Mouse (Mus musculus): Measurements from ENCODE around the gene Txndc17. TPM values are rescaled to one million over a fixed set of nuclear protein-coding genes. Genes with fewer than 3 reads are reported as not detected.
"Not testable (repeated sequence)": the region's sequence is repeated elsewhere in the genome, so short reads cannot be mapped to it uniquely, and the experiment has no call there.

Txndc17 gene
- total RNA-seq (2021): 10 to 100 TPM; 48.7 to 51.9 TPM

- intact Hi-C loops (cut with DNase I): loop anchor here (5.0 kb wide), 1 partner anchor 155 kb away; no protein-coding TSS in a partner anchor
- DNase-seq: peak; percentile 91 to 92
Observed at GRCm38 (mm10) chr11:72207204-72207833, at the start of gene Txndc17, which contains the start of gene 4933427D14Rik. Gene Txndc17, plus strand, starts transcription at chr11:72207547. Gene 4933427D14Rik, minus strand, starts transcription at chr11:72207459.

GRCm38 (mm10) chr11:72163198-72163597 lies 44.1 kb upstream of the Txndc17 start:
- intact Hi-C loops (cut with DNase I): no loop called here
- DNase-seq: no peak

GRCm38 (mm10) chr11:72169871-72170270 lies 37.5 kb upstream of the Txndc17 start:
- no peak for DNase-seq
- intact Hi-C loops (cut with DNase I): no loop called here

DNA sequence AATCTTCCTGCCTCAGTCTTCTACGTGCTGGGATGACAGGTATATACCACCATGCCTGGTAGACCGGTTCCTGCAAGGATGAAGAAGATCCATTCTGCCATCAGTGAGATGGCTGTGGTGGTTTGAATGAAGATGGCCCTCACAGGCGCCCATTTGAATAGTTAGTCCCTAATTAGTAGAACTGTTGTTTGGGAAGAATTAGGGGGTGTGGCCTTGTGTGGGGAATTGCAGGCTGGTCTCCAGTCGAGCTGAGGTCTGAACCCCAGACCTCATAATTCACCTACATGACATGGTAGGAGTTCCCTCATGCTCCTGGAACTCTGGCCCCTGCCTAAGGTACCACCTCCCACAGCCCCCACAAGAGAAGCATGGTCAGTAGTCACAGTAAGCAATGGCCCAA lies 35.4 kb upstream of the Txndc17 start:
- intact Hi-C loops (cut with DNase I); DNase-seq: not testable (repeated sequence)

GRCm38 (mm10) chr11:72173506-72173905 lies 33.8 kb upstream of the Txndc17 start:
- DNase-seq: no peak
- intact Hi-C loops (cut with DNase I): no loop called here

DNA sequence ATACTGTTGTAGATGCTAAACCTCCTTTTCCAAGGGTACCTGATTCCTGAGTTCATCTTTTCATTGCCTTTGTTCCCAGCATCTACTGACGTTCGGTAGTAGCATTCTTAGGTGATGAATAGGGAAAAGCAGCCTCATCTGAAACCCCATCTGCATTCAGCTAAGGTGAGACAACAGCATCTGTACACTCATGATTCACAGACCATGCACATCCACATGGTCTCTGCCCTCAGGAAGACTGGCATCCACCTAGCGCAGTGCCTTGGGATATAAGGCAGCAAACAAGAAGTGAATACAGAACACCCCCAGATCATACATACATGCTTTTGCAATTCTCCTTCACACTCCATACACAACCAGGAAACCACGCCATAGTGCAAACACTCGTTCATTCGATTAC lies 32.6 kb upstream of the Txndc17 start:
- DNase-seq: no peak
- intact Hi-C loops (cut with DNase I): no loop called here

GRCm38 (mm10) chr11:72175966-72176365 lies 31.4 kb upstream of the Txndc17 start:
- intact Hi-C loops (cut with DNase I): no loop called here
- DNase-seq: no peak

DNA sequence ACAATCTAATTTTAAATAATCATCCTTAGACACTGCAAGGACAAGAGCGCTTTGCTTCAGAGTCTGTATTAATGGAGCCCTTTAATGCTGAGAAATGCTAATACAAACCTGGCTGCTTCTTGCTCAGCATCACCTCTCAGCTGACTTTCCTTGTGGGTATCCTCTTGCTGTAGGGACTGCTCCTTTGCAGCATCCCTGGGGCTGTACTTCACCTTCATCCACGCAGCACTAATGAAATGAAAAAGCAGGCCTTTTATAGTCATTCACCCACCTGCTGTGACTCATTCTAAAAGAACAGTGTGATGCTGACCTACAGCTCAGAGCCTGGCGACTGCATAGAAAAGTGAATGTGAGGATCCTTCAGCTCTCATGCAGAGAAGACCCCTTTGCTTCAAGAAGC lies 30.8 kb upstream of the Txndc17 start:
- intact Hi-C loops (cut with DNase I): no loop called here

GRCm38 (mm10) chr11:72180556-72180955 lies 26.8 kb upstream of the Txndc17 start:
- intact Hi-C loops (cut with DNase I): no loop called here
- DNase-seq: no peak

More for the DNA sequence above, 30.8 kb upstream of the Txndc17 start:
- no peak for DNase-seq

GRCm38 (mm10) chr11:72181136-72181535 lies 26.2 kb upstream of the Txndc17 start:
- intact Hi-C loops (cut with DNase I): no loop called here
- DNase-seq: no peak

DNA sequence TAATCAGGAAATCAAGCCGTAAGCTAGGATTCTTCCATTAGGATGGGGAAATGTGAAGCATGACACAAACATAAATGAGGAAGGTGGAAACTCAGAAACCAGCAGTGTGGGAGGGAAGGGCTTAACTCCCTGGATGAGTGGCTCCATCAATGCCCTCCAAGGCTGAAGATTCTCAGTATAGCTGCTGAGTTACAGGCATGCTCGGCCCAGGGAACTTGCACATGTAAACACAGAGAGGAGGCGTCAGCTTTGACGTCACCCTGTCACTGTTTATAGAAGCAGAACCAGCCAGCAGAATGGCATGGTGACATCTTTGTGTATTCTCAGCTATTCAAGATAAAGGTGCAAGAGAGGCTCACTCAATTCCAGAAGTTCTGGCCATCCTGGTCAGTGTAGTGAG lies 23.1 kb upstream of the Txndc17 start:
- intact Hi-C loops (cut with DNase I): no loop called here
- no peak for DNase-seq

- DNase-seq: no peak
- intact Hi-C loops (cut with DNase I): no loop called here
Observed at GRCm38 (mm10) chr11:72190857-72191256, 16.5 kb upstream of the Txndc17 start.

DNA sequence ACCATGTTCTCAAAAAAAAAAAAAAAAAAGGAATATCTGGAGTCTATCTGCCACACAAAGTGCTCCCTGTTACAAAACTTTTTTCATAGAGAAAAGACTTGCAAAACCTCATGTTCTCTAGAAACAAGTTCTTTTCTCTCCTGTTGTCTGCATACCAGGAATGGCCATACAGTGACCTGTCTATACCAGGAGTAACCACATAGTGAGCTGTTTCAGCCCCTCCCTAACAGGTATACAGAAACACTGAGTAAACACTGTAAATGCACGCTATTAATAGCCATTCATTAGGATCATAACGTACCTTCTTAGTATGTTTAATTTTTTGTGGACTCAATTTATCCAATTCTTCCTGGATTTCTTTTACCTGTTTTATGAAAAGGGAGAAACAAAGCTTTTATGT lies 13.1 kb upstream of the Txndc17 start:
- no peak for DNase-seq
- intact Hi-C loops (cut with DNase I): no loop called here

DNA sequence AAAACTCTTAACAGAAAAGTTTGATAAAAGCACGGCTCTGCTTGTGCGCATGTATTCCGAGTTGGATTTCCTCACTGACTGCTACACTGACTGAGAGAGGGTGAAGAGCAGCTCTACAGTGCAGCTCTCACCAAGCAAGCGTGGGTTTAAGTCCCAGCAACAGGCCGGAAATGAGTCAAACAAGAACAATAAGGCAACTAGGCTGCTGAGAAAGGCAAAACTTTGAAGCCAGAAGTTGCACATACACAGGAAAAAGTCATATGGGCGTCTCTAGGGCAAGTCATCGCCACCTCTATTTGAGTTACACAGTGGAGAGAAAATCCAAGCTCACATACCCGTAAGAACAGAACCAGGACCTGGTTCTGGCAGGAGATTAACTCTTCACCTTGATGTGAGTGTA lies 10.8 kb upstream of the Txndc17 start:
- peak in 1 of 2 experiments; percentile 15 for DNase-seq
- intact Hi-C loops (cut with DNase I): no loop called here

- no peak for DNase-seq
- intact Hi-C loops (cut with DNase I): no loop called here
Observed at GRCm38 (mm10) chr11:72203440-72203839, 3.9 kb upstream of the Txndc17 start.

DNA sequence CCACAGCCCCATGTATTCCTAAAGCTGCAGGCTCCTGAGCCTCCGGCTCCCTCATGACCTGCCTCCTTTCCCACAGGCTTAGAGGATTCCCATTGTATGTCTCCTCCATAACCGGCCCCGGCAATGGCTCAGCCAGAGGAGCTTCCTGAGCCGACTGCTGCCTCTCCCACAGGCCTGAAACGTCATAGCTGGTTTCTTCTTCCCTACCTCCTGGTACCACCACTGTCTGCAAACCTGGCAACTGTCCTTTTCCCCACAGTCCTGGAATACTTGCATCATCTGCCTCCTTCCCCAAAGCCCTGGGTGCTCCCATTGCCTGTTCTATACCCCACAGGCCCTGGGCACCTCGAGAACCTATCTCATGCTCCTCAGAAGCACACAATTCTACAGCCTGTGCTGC lies 2.1 kb upstream of the Txndc17 start:
- DNase-seq: no peak
- intact Hi-C loops (cut with DNase I): loop anchor here (5.0 kb wide), 1 partner anchor 153 kb away; no protein-coding TSS in a partner anchor

DNA sequence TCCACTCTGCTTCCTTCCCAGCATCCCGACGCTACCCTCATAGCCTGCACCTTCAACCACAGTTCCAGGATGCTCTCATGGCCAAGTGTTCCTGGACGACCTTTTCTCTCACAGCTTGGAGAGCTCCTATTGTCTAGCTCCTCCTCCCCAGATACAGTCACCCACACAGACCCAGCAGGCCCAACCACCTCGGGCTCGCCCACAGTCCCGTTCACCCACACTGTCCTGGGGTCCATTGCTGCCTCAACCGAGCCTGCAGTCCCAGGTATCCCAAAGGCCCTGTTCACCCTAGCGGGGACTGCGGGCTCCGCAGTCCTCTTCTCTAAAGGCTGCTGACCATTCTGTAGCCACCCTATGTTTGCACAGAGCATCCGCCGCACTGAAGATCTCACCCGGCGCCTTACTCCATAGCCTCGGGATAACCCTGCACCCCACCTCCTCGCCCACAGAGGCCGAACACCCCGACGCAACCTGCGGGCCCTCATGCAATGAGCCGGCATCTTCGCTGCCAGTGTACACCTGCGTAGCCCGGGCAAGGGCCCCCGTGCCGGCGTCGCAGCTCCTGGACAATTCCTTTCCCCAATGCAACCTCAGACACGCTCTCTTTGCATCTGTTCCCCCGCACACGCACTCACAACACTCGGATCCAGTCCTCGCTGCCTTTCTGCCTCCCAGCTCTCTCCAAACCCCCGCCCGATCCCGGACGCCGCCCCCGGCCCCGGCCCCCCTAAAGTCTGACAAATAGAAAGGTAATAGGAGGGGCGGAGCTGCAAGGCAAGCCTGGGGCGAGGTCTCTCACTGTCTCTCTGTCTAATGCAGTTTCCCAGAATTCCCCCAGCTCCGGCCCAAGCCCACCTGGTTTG lies 775 bp upstream of the Txndc17 start, which contains the start of gene Gm43951:
Gene Gm43951 (minus strand): TSS at position 500 of the 863 bp plus-strand sequence.
- peak; percentile 20 to 41 for DNase-seq
- intact Hi-C loops (cut with DNase I): loop anchor here (5.0 kb wide), 1 partner anchor 154 kb away; no protein-coding TSS in a partner anchor

DNA sequence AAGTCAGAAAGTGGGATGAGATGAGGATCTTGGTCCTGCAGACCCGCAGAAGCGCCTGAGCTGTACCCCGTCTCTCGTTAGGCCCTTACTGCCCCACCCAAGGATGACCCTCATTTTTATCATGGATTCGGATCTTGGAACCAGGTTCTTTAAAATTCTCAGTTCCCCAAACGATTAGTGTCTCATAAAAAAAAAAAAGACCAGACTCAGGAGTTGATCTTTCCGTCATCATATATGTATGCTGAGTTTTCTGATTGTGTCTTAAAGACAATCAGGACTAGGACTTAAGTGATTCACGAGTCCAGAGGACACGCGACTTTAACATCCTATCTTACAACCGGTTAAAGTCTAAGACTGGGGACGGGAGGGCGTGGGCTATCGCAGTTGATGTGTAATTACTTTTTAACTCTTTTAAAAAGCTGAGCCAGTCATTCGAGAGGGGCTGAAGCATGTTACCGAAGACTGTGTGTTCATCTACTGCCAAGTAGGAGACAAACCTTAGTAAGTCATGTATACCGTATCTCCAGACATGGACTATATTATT lies 559 bp downstream of the Txndc17 start:
- intact Hi-C loops (cut with DNase I): loop anchor here (5.0 kb wide), 1 partner anchor 156 kb away; no protein-coding TSS in a partner anchor

GRCm38 (mm10) chr11:72214591-72215409 lies 7.5 kb downstream of the Txndc17 start:
- peak; percentile 94 to 97 for DNase-seq
- intact Hi-C loops (cut with DNase I): no loop called here

More for the DNA sequence above, 559 bp downstream of the Txndc17 start:
- DNase-seq: no peak

GRCm38 (mm10) chr11:72215410-72215797 lies 8.1 kb downstream of the Txndc17 start, which contains the start of gene Med31:
Gene Med31, minus strand, starts transcription at chr11:72215592.
- intact Hi-C loops (cut with DNase I): no loop called here
- peak; percentile 80 to 84 for DNase-seq
